ENCODE assay signal across 7 mouse cellular contexts in genomic region chr8:127268239-127269024, GRCm38 (mm10).
A peak's percentile ranks its signal among the peaks of the same experiment; 100 is the strongest.
DNase-seq lines count a peak whose midpoint lies in the region.

No protein-coding gene starts in this region.

- intact Hi-C loops in heart, postnatal 10 days (cut with DNase I) = loop anchor here (5.0 kb wide), 1 partner anchor 76 kb away; no protein-coding TSS in a partner anchor

- DNase-seq in right cerebral cortex, adult 18-20 months = peak; percentile 13
- DNase-seq in right cerebral cortex, postnatal 14 days = no peak
- DNase-seq in embryo, embryonic 9.5 days (ENCODE audit: extremely low spot score) = peak; percentile 27
- peak; percentile 36 to 41 for DNase-seq in layer of hippocampus, adult 8-10 months (ENCODE audit: low spot score in 2 of 2)
- peak; percentile 20 for DNase-seq in right cerebral cortex, postnatal 4 days
- no peak for DNase-seq in urinary bladder, postnatal 14 days (ENCODE audit: low spot score)
- no peak for DNase-seq in heart, postnatal 10 days

Comparison
In these comparisons a context has a peak if more than half of its experiments do, and no peak if none do; other contexts are left out.
1. DNase-seq: peak in right cerebral cortex, adult 18-20 months (single experiment), embryo, embryonic 9.5 days (single experiment), layer of hippocampus, adult 8-10 months (2 of 2) and right cerebral cortex, postnatal 4 days (single experiment); none in right cerebral cortex, postnatal 14 days (single experiment), urinary bladder, postnatal 14 days (single experiment) and heart, postnatal 10 days (0 of 2).